Mouse (Mus musculus) macrophage (primary cell): ENCODE results near the gene Atp11b. TPM values are rescaled to one million over a fixed set of nuclear protein-coding genes. Genes with fewer than 3 reads are reported as not detected.

ENCODE experiments used
- H3K27ac ChIP-seq: fragments of 350-480 bp; formaldehyde crosslinking; 2 replicates; pipeline ENCODE4 v1.9.0; 2021
- H3K36me3 ChIP-seq: fragments of 350-480 bp; formaldehyde crosslinking; 2 replicates; pipeline ENCODE4 v1.9.0; 2021; ENCODE audit errors: inconsistent target
- H3K4me3 ChIP-seq: fragments of 350-480 bp; formaldehyde crosslinking; 2 replicates; pipeline ENCODE4 v1.9.0; 2021; ENCODE audit errors: inconsistent target
- H3K79me2 ChIP-seq: fragments of 350-480 bp; formaldehyde crosslinking; 2 replicates; pipeline ENCODE4 v1.9.0; 2021; ENCODE audit errors: inconsistent target
- WGBS: methylation state at CpG from one replicate; pipeline ENCODE4 v1.1.7; 2026; ENCODE audit warnings: inconsistent platforms; ENCODE audit not compliant: missing documents; 5-methylcytosine and 5-hydroxymethylcytosine counted together
- polyA plus RNA-seq: library from polyadenylated mRNA; stranded (reverse); fragments of 250-400 nt; gene quantifications from 3 replicates; pipeline ENCODE4 v1.2.4, GENCODE M21; 2018; ENCODE audit warnings: inconsistent platforms
- total RNA-seq, 78 experiments: library from RNA; depleted of rRNA; stranded (reverse); fragments of 250-400 nt; gene quantifications; 1 replicate in 9 of 78; 2 replicates in 24 of 78; 3 replicates in 43 of 78; 4 replicates in 2 of 78; pipeline ENCODE4 v1.2.4; 2018; ENCODE audit warnings: inconsistent platforms in 56 of 78

The Atp11b gene
- 100 to 1,000 TPM; 112 to 452 (median 150) TPM for total RNA-seq (2018; cell fraction: chromatin; rRNA removed)
- total RNA-seq (2018; cell fraction: cytosol; rRNA removed): 10 to 100 TPM; 20.6 to 38.8 (median 25.3) TPM
- total RNA-seq (2018; cell fraction: nucleus; rRNA removed): 100 to 1,000 TPM in 11 of 26 experiments, 10 to 100 TPM in 15; 74.3 to 322 (median 97.2) TPM
- 19.9 to 24.6 TPM (median 21.3 TPM) in 3 replicates for polyA plus RNA-seq

DNA sequence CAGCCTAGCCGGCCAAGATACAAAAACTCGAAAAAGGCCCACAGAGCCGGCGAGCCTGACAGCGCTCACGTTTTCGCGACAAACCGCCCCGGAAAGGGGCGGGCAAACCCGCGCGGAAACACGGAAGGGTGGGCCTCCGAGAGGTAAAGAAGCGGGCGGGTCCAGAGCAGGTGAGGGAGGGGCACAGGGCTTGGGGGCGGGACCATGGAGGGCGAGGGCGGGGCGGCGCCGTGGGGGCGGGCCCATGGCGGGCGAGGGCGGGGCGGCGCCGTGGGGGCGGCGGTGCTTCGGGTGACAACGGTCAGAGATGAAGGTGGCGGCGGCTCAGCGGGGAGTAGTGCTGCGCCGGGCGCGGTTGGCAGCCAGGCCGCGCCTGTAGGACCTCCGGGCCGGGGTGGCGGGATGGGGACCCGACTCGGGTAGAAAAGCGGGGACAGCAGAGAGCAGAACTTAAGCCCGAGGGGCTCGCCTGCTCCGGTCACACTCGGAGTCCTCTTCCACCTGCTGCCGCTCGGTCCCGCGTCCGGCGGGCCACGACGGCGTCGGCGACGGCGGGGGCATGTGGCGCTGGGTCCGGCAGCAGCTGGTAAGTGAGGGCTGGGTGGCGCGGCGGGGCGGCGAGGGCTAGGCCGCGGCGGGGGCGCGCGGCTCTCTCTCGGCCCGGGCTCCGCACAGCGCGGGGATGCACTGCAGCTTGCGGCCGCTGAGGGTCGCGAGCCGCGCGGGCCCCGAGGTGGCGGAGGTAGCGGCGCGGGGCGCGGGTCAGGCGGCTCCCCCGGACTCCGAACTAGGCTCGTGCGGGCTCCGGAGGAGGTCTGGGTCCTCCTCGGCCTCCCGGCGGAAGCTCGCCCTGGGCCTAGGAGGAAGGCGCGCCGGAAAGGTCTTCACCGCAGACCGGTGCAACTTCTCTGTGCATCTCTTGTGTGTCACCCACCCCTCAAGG, at the start of gene Atp11b:
Gene Atp11b, plus strand, starts transcription at position 282 of the 943 bp plus-strand sequence.
- Histone ChIP-seq H3K79me2 (peaks cover 45% of the 10 kb centered on the region), H3K27ac (no peak within 1 kb of the TSS), H3K36me3 (no peaks in the 10 kb centered on the region), H3K4me3 (peak within 1 kb of the TSS; percentile 64)
- 1% methylated on average over 104 of the region's 114 CpGs for WGBS

DNA sequence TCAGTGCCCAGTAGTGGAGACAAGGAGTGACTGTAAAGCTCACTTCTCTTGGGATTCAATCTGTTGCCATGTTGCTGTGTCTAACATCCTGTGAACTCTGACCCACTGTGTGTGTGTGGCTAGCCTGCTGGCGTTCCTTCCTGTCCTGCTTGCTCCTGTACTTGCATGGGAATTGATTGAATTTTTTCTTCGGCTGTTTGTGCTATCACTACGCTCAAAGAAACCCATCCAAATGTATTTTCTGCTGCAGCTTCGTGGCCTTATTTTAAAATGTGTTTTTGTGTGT, 49.6 kb upstream of the Atp11b start:
- H3K27ac ChIP-seq: no peak overlapping the region
- WGBS: 92% methylated on average over 4 of the region's 4 CpGs
- H3K4me3 ChIP-seq: no peak overlapping the region
- no peaks in the 10 kb centered on the region for H3K79me2 ChIP-seq
- no peaks in the 10 kb centered on the region for H3K36me3 ChIP-seq

DNA sequence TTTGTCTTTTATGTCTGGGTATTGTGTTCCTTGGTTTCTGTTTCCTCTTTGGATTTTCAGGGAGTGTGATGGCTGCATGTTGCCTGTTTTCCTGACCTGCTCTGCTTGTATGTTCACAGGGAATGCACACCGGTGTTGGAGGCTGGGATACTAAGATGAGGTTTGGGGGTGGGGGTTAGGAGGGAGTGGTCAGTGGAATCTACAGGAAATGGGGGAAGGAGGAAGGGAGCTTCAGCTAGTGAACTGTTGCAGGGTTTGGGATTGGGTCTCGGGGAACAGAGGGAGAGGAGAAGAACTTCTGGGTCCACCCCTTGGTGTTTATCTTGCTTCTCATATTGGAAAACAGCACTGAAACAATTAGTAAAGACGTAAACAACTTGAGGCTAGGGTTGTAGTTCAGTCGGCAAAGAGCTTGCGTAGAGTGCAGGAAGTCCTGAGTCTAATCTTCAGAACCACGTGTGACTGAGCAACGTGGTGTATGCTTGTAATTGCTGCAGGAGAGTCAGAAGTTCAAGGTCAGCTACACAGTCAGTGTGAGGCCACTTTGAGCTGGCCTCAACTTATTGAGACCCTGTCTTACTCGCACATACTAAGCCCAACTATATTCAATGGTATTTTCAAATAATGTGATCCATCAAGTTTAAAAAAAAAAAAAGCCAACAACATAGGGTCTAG, 34.2 kb upstream of the Atp11b start:
- 75% methylated on average over 8 of the region's 8 CpGs for WGBS
- H3K27ac ChIP-seq: no peak overlapping the region

DNA sequence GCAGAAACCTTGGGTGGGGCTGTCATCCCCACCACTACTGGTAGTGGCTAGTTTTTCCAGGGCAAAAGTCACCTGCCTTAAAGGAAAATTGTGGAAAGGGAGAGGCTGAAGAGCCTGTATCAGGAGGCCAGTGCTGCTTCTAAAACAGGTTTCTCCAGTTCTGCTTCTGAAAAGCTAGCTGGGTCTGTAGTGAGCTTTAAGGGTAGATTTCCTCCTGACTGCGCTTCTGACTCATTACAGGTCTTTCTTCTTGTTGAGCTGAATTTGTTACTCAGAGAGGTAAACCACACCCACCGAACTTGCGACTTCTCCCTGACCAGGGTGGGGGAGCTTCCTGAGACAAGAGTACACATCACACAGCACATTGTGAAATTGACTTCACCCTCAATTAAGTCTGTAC, 33.1 kb upstream of the Atp11b start:
- H3K27ac ChIP-seq: no peak overlapping the region
- WGBS: 8% methylated on average over 3 of the region's 3 CpGs
- no peaks in the 10 kb centered on the region for H3K36me3 ChIP-seq
- no peak overlapping the region for H3K4me3 ChIP-seq
- no peaks in the 10 kb centered on the region for H3K79me2 ChIP-seq

More for the DNA sequence above, 34.2 kb upstream of the Atp11b start:
- H3K79me2 ChIP-seq: no peaks in the 10 kb centered on the region
- H3K4me3 ChIP-seq: no peak overlapping the region
- no peaks in the 10 kb centered on the region for H3K36me3 ChIP-seq

DNA sequence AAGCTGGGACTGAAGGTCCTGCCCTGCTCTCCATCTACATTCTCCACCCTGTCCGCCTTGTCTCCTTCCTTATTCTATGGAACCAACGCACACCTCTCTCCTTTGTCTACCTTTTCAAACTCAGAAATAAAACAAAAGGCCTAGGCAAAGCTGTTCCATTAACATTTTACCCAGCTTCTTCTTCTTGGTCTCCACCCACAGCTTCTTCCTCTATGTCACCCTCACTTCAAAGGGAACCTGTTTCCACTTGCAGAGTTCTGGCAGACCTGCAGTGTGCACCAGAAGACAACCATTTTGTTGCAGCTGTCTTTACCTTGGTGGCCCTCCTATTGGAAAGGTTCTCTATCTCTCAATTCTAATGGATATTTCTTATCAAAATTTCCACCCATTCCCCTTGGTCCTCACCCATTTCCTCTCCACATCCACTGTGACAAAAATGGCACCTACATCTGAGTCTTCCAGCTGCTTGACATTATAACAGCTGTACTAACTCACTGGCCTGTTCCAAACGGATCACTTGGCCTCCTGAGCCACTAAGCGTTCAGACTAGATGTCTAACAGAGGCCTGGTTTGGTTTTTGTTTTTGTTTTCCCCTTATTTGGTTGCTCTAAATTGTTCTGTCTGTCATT, 32.0 kb upstream of the Atp11b start:
- WGBS: 85% methylated on average over 4 of the region's 4 CpGs
- H3K4me3 ChIP-seq: no peak overlapping the region
- H3K79me2 ChIP-seq: no peaks in the 10 kb centered on the region
- H3K36me3 ChIP-seq: no peaks in the 10 kb centered on the region
- no peak overlapping the region for H3K27ac ChIP-seq

DNA sequence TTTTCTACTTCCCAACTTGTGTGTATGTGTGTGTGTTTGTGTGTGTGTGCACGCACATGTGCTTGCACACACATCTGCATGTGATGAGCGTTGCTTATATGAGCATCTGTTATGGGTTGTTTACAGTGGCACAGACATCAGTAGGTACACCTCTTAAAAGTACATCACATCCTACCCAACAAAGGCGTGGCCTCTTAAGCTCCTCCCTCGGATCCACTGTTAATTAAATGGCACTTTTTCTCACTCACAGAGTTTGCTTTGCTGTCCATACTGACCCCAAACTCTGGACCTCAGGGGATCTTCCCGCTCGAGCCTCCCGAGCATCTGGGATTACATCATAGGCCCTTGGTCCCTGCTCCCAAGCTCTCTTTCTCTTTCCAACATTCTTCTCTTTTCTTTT, 31.1 kb upstream of the Atp11b start:
- WGBS: 92% methylated on average over 7 of the region's 7 CpGs
- H3K27ac ChIP-seq: no peak overlapping the region
- H3K4me3 ChIP-seq: no peak overlapping the region
- H3K36me3 ChIP-seq: no peaks in the 10 kb centered on the region
- no peaks in the 10 kb centered on the region for H3K79me2 ChIP-seq

DNA sequence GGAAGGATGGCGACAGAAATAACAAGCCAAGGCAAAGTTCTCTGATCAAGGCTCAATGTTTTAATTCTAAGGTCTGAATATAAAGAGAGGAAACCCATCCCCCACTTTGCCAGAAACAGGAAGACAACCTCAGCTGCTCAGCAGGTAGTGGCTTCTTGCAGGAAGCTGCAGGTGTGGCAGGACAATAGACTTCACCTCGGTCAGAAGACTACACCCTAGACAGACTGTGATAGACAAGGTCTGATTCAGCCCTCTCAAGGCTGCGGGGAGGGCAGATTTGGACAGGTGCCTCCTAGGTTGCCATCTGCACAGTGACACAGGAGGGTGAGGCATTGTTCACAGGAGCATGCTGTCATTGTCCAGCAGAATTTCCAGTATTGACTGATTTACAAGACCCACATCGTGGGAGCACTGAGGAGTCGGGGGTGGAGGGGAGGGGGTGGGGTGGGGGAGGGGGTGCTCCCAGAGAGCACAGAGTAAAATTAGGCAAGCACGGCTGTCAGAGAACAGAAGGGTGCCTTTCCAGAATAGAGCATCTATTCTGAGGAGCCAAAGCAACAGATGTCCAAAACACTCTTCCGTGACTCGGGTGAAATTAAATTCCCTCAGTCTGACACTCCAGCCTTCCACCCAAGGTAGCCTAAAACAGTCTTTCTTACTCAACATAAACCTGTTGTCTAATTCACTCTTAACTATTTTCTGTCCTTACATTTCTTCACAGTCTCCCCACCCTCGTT, 30.2 kb upstream of the Atp11b start:
- H3K79me2 ChIP-seq: no peaks in the 10 kb centered on the region
- no peaks in the 10 kb centered on the region for H3K36me3 ChIP-seq
- H3K4me3 ChIP-seq: no peak overlapping the region
- H3K27ac ChIP-seq: no peak overlapping the region
- WGBS: 68% methylated on average over 9 of the region's 9 CpGs

DNA sequence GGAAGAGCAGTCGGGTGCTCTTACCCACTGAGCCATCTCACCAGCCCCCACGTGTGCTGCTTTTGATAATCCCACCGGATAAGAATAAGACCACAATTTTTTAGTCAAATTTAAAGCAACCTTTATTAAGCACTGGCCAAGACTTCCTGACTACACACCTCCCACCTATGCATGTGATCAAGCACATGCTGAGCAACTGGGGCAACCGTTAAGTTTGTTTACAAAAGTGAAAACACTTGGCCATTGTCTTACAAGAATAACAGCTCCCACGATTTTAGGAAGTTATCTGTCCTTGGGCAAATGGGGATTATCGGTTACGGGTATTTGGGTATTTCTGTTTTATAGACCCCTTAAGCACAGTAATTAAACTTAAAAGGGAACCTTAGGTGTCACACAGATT, 28.8 kb upstream of the Atp11b start:
- Histone ChIP-seq H3K36me3 (no peaks in the 10 kb centered on the region), H3K27ac (no peak overlapping the region), H3K4me3 (no peak overlapping the region), H3K79me2 (no peaks in the 10 kb centered on the region)
- WGBS: 91% methylated on average over 7 of the region's 7 CpGs

DNA sequence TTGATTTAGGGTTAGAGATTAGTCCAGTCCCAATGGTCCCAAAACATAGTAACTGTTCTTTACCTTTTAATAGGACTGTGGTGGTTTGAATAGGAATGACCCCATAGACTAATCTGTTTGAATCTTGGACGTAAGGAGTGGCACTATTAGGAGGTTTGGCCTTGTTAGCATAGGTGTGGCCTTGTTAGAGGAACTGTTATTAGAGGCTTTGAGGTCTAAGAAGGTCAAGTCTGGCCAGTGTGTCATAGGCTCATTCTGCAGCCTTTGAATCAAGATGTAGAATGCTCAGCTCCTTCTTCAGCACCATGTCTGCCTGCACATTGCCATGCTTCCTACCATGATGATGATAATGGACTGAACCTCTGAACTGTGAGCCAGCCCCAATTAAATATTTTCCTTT, 27.0 kb upstream of the Atp11b start:
- Histone ChIP-seq H3K79me2 (no peaks in the 10 kb centered on the region), H3K27ac (no peak overlapping the region), H3K4me3 (no peak overlapping the region), H3K36me3 (no peaks in the 10 kb centered on the region)
- 100% methylated on average over 1 of the region's 1 CpGs for WGBS

DNA sequence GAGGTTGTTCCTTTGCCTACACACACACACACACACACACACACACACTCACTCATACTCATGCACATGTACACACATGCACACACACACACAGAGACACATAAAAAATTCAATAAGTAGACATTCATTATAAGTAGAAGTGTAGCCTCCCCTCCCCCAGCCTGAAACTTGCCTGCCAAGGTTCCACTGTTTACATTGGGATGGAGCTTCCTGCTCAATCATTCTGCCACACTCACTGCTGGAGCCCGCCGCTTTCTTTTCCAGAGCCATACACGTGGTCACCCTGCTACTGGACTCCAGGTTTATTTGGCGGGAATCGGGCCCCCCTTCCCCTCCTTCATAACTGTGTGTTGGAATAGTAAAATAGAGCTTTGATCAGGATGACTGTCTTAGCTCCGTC, 24.4 kb upstream of the Atp11b start:
- H3K4me3 ChIP-seq: no peak overlapping the region
- no peaks in the 10 kb centered on the region for H3K79me2 ChIP-seq
- no peak overlapping the region for H3K27ac ChIP-seq
- 98% methylated on average over 6 of the region's 6 CpGs for WGBS
- no peaks in the 10 kb centered on the region for H3K36me3 ChIP-seq

DNA sequence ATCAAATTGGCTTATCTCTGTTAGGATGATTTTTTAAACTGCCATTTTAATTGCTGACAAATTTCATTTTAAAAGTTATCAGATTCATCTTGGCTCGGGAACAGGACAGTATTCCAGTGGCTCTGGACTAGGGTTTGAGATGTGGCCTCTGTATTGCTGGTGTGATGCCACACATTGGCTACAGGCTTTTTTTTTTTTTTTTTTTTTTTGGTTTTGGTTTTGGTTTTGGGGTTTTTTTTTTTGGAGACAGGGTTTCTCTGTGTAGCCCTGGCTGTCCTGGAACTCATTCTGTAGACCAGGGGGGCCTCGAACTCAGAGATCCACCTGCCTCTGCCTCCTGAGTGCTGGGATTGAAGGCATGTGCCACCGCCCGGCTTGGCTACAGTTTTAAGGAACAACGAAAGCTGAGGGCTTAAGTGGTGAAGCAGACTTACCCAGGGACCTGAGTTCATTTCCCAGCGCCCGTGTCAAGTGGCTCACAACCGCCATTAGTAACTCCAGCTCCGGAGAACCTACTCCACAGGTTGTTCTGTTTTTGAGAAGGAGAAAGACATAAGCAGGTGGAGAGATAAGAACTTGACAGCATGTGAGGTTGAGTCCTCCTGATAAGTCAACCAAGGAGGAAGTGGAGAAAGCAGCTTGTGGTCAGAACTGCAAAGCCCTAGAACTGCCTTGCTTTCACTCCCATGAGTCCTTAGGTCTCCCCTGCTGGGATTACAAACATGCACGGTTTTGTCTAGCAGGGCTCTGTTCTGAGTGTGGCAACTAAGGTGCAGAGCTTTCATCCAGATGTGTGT, 21.7 kb upstream of the Atp11b start:
- peak overlapping the region; percentile 5; the same call in 1 of the 2 replicates for H3K4me3 ChIP-seq
- peak overlapping the region; percentile 15; the same call in 1 of the 2 replicates for H3K27ac ChIP-seq
- WGBS: 14% methylated on average over 10 of the region's 10 CpGs
- H3K79me2 ChIP-seq: no peaks in the 10 kb centered on the region
- H3K36me3 ChIP-seq: no peaks in the 10 kb centered on the region

DNA sequence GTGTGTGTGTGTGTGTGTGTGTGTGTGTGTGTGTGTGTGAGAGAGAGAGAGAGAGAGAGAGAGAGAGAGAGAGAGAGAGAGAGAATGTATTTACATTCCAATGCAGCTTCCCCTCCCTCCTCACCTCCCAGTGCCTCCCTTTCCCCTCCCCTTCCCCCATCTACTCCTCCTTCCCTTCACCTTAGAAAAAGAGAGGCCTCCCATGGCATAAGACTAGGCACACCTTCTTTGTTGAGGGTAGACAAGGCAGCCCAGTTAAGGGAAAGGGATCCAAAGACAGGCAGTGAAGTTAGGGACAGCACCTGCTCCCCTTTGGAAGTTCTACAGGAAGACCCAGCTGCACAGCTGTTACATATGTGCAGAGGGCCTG, 21.1 kb upstream of the Atp11b start:
- Histone ChIP-seq H3K36me3 (no peaks in the 10 kb centered on the region), H3K27ac (no peak overlapping the region), H3K4me3 (no peak overlapping the region), H3K79me2 (no peaks in the 10 kb centered on the region)

DNA sequence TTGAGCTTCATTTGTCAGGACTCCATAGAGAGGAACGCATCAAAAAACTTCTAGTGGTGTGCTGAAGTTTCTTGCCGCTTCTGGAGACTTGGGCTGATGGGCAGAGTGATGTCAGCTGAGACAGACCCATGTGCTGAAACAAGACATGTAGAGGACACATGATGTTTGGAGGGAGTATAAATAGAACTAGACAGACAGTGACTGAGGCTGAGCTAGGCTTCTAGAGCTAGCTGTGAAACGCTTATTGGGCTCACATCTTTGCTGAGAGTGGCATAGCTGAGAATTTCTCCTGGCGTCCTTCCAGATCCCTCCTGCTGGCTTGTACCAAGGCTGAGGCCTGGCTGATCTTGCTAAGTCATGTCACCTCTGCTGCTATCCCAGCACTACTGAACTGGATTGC, 19.4 kb upstream of the Atp11b start:
- H3K27ac ChIP-seq: no peak overlapping the region
- H3K4me3 ChIP-seq: no peak overlapping the region
- H3K36me3 ChIP-seq: no peaks in the 10 kb centered on the region
- no peaks in the 10 kb centered on the region for H3K79me2 ChIP-seq
- 100% methylated on average over 4 of the region's 4 CpGs for WGBS

DNA sequence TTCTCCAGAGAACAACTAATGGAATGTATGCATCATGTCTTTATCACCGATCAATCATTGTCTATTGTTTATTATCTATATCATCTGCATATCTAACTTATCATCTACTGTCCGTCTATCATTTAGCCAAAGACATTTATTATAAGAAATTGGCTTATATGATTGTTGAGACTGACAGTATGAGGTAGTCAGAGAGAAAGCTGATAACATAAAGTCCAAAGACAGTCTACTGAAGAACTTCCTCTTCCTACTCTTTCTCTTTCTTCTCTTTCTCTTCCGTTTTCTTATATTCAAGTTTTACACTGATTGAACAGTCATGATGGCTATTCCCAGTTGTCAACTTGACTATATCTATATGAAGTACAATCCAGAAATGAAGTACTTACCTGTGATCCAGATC, 15.8 kb upstream of the Atp11b start:
- Histone ChIP-seq H3K4me3 (no peak overlapping the region), H3K27ac (no peak overlapping the region), H3K36me3 (no peaks in the 10 kb centered on the region), H3K79me2 (no peaks in the 10 kb centered on the region)
- WGBS: 74% methylated on average over 3 of the region's 3 CpGs
